Mouse (Mus musculus) E14TG2a.4 (cell line): ENCODE results near the gene Dab1.

Experiments
- H3K27me3 ChIP-seq: 2 replicates; pipeline ENCODE4 v1.6.1; 2014; ENCODE audit warnings: low read length, control low read depth; ENCODE audit not compliant: insufficient read depth
- H3K36me3 ChIP-seq: 2 replicates; pipeline ENCODE4 v1.6.1; 2014; ENCODE audit warnings: low read length, control low read depth; ENCODE audit not compliant: insufficient read depth
- H3K4me1 ChIP-seq: replicated peaks from 2 replicates; pipeline ENCODE4 v1.6.1; 2014; ENCODE audit warnings: low read depth, low read length, control low read depth
- H3K4me3 ChIP-seq: replicated peaks from 2 replicates; pipeline ENCODE4 v1.5.1; 2014; ENCODE audit warnings: mild to moderate bottlenecking, low read length
- H3K9me3 ChIP-seq: 2 replicates; pipeline ENCODE4 v1.6.1; 2014; ENCODE audit warnings: low read length, control low read depth
- CTCF ChIP-seq: conservative IDR thresholded peaks from 2 replicates; pipeline ENCODE4 v1.5.1; 2014; ENCODE audit warnings: low read length
- NANOG ChIP-seq: IDR thresholded peaks from 2 replicates; pipeline ENCODE4 v1.6.1; 2014; ENCODE audit warnings: borderline replicate concordance, low read length, mixed read lengths
- POU5F1 ChIP-seq: IDR thresholded peaks from 2 replicates; pipeline ENCODE4 v1.6.1; 2014; ENCODE audit warnings: low read length, borderline replicate concordance

The Dab1 gene

GRCm38 (mm10) chr4:104448199-104448598 lies 829.0 kb downstream of the Dab1 start:
- Histone ChIP-seq H3K9me3 (no peaks in the 10 kb centered on the region), H3K36me3 (no peaks in the 10 kb centered on the region), H3K4me3 (no peak overlapping the region), H3K4me1 (0 out of 2 replicates have a peak, but pooled peaks cover 3% of the 10 kb centered on the region), H3K27me3 (no peaks in the 10 kb centered on the region)
- TF ChIP-seq POU5F1: no peak
- TF ChIP-seq NANOG: no peak

- TF ChIP-seq NANOG (no peak), POU5F1 (no peak), CTCF (no peak)
- Histone ChIP-seq H3K36me3 (no peaks in the 10 kb centered on the region), H3K9me3 (no peaks in the 10 kb centered on the region), H3K4me3 (no peak overlapping the region), H3K4me1 (0 out of 2 replicates have a peak, but pooled peaks cover 3% of the 10 kb centered on the region), H3K27me3 (no peaks in the 10 kb centered on the region)
Measured at GRCm38 (mm10) chr4:104450645-104451044, 831.5 kb downstream of the Dab1 start.

- no peak for TF ChIP-seq POU5F1
- TF ChIP-seq NANOG: no peak
- TF ChIP-seq CTCF: no peak
- Histone ChIP-seq H3K27me3 (no peaks in the 10 kb centered on the region), H3K36me3 (no peaks in the 10 kb centered on the region), H3K4me1 (0 out of 2 replicates have a peak, but pooled peaks cover 3% of the 10 kb centered on the region), H3K9me3 (no peaks in the 10 kb centered on the region), H3K4me3 (no peak overlapping the region)
Measured at GRCm38 (mm10) chr4:104452587-104452986, 833.4 kb downstream of the Dab1 start.

- Histone ChIP-seq H3K4me3 (no peak overlapping the region), H3K27me3 (no peaks in the 10 kb centered on the region), H3K4me1 (no peaks in the 10 kb centered on the region), H3K9me3 (no peaks in the 10 kb centered on the region), H3K36me3 (no peaks in the 10 kb centered on the region)
- TF ChIP-seq NANOG (no peak), POU5F1 (no peak), CTCF (no peak)
Measured at GRCm38 (mm10) chr4:104455151-104455550, 836.0 kb downstream of the Dab1 start.

GRCm38 (mm10) chr4:104455760-104456159 lies 836.6 kb downstream of the Dab1 start:
- Histone ChIP-seq H3K4me3 (no peak overlapping the region), H3K9me3 (no peaks in the 10 kb centered on the region), H3K27me3 (no peaks in the 10 kb centered on the region), H3K4me1 (no peaks in the 10 kb centered on the region), H3K36me3 (no peaks in the 10 kb centered on the region)
- TF ChIP-seq POU5F1 (no peak), NANOG (no peak)

GRCm38 (mm10) chr4:104456173-104456873 lies 837.2 kb downstream of the Dab1 start:
- Histone ChIP-seq H3K36me3 (no peaks in the 10 kb centered on the region), H3K4me3 (no peak overlapping the region), H3K4me1 (no peaks in the 10 kb centered on the region), H3K27me3 (no peaks in the 10 kb centered on the region), H3K9me3 (no peaks in the 10 kb centered on the region)
- no peak for TF ChIP-seq CTCF
- TF ChIP-seq NANOG: no peak
- TF ChIP-seq POU5F1: no peak

GRCm38 (mm10) chr4:104458726-104459125 lies 839.6 kb downstream of the Dab1 start:
- TF ChIP-seq POU5F1: no peak
- no peak for TF ChIP-seq CTCF
- no peak for TF ChIP-seq NANOG
- Histone ChIP-seq H3K4me1 (peaks cover 5% of the 10 kb centered on the region), H3K36me3 (no peaks in the 10 kb centered on the region), H3K27me3 (no peaks in the 10 kb centered on the region), H3K9me3 (no peaks in the 10 kb centered on the region), H3K4me3 (no peak overlapping the region)

- no peaks in the 10 kb centered on the region for H3K9me3 ChIP-seq
- TF ChIP-seq CTCF (no peak), POU5F1 (no peak), NANOG (no peak)
- no peaks in the 10 kb centered on the region for H3K27me3 ChIP-seq
- no peak overlapping the region for H3K4me3 ChIP-seq
- H3K36me3 ChIP-seq: no peaks in the 10 kb centered on the region
- peaks cover 16% of the 10 kb centered on the region for H3K4me1 ChIP-seq
Measured at GRCm38 (mm10) chr4:104461106-104462011, 842.2 kb downstream of the Dab1 start.
